Mouse (Mus musculus): ENCODE data around the gene Mrps22. TPM values are rescaled to one million over a fixed set of nuclear protein-coding genes. Genes with fewer than 3 reads are reported as not detected.

Mrps22 gene
- 51.3 and 52.5 TPM in 2 replicates for polyA plus RNA-seq (2015; fragmentation: Nextera tagmentation; extraction: Ambion mirVana)

DNA sequence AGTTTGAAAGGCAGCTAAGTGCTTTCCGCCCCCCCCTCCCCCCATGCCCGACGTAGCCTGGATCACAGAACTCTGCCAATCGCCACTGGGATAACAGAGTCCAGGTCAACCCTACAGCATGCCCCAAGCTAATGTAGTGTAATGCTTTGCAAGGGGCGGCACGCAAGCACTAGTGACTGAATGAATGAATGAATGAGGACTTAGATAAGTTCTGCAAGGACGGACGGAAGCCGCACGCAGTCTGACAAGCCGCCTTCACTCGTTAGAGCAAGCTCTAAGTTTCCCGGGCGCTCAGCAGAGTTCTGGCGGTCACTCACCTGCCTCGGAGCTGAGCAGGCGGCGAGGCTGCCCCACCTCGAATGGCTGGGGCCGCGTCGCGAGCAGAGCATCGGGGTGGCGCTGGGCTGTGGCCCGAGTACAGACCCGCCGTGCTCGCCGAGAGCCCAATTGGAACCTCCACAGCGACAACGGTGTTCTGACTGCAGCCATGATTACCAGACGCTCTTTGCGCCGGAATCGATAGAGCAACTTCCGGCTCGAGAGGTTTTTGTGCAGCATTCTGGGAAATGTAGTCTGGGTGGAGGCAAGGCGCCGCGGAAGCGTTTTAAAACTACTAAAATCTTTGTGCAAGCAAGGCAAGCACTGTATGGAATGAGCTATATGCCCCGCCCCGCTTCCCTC is at the start of gene Mrps22:
Gene Mrps22 (minus strand): TSS at position 505 of the 681 bp plus-strand sequence.
- H3K4me1 ChIP-seq: peaks cover 13% of the 10 kb centered on the region
- WGBS: under 1% methylated on average over 44 of the region's 44 CpGs
- H3K36me3 ChIP-seq: peaks cover 23% of the 10 kb centered on the region
- peak within 1 kb of the TSS; percentile 79 for H3K9ac ChIP-seq
- no peaks in the 10 kb centered on the region for H3K27me3 ChIP-seq
- H3K27ac ChIP-seq: peak within 1 kb of the TSS; percentile 61; the same call in 1 of the 2 replicates
- H3K4me2 ChIP-seq: peak within 1 kb of the TSS; percentile 85
- H3K4me3 ChIP-seq: peak within 1 kb of the TSS; percentile 77
- H3K9me3 ChIP-seq: no peaks in the 10 kb centered on the region
- ATAC-seq (ENCODE audit: insufficient number of reproducible peaks, low FRiP score, low TSS enrichment, low read depth): peak; percentile 86

DNA sequence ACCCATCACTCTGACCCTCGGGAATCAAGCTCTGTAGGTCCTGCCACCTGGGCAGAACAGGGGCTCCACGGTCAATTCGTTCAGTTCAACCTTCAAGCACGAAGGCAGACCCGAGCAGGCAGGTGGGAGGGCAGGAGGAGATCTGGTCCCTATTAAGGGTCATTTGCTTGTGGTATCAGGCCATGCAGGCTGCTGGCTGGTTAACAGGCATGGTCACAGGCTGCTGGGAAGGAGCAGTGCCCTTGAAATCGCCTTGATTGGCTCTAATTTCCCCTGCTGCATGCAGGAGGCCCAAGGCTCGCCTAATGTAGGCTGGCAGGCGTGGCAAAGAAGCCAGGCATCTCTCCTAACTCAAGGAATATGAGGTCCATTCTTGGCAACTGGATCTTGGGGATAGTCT is 49.1 kb upstream of the Mrps22 start:
- H3K27me3 ChIP-seq: no peaks in the 10 kb centered on the region
- ATAC-seq (ENCODE audit: insufficient number of reproducible peaks, low FRiP score, low TSS enrichment, low read depth): 0 out of 2 replicates have a peak, but pooled peaks have one; percentile 21
- H3K9ac ChIP-seq: no peak overlapping the region
- H3K4me3 ChIP-seq: no peak overlapping the region
- H3K36me3 ChIP-seq: no peaks in the 10 kb centered on the region
- no peak overlapping the region for H3K27ac ChIP-seq
- H3K4me1 ChIP-seq: no peaks in the 10 kb centered on the region
- WGBS: 46% methylated on average over 8 of the region's 8 CpGs
- no peaks in the 10 kb centered on the region for H3K9me3 ChIP-seq
- H3K4me2 ChIP-seq: no peak overlapping the region

DNA sequence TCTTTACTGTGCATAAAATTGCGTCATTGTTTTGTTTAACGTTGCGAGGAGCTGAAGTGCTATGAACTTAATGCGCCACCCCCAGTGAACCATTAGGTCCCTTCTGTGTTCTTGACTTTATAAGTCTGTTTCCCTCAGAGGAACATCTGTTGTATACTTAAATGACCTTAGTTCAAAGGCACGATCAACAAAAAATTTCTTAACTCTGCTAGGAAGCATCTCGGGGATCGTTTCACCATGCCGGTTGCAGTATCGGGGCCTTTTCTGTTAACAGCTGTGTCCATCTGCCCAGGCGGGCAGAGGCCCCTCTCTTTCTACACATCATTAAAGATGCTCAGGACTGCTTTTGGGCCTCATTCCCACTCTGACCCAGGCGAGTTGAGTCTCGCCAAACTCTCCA is 46.0 kb upstream of the Mrps22 start:
- 0 out of 2 replicates have a peak, but pooled peaks cover 7% of the 10 kb centered on the region for H3K27me3 ChIP-seq
- H3K27ac ChIP-seq: no peak overlapping the region
- no peak overlapping the region for H3K4me3 ChIP-seq
- no peaks in the 10 kb centered on the region for H3K36me3 ChIP-seq
- no peak for ATAC-seq (ENCODE audit: insufficient number of reproducible peaks, low FRiP score, low TSS enrichment, low read depth)
- no peak overlapping the region for H3K9ac ChIP-seq
- WGBS: 37% methylated on average over 12 of the region's 12 CpGs
- H3K4me2 ChIP-seq: no peak overlapping the region
- H3K9me3 ChIP-seq: no peaks in the 10 kb centered on the region
- no peaks in the 10 kb centered on the region for H3K4me1 ChIP-seq

- 0 out of 2 replicates have a peak, but pooled peaks cover 7% of the 10 kb centered on the region for H3K27me3 ChIP-seq
- H3K4me2 ChIP-seq: no peak overlapping the region
- no peak; the same call in 1 of the 2 replicates for ATAC-seq (ENCODE audit: insufficient number of reproducible peaks, low FRiP score, low TSS enrichment, low read depth)
- no peak overlapping the region for H3K27ac ChIP-seq
- WGBS: 14% methylated on average over 4 of the region's 4 CpGs
- H3K36me3 ChIP-seq: no peaks in the 10 kb centered on the region
- no peaks in the 10 kb centered on the region for H3K9me3 ChIP-seq
- no peak overlapping the region for H3K9ac ChIP-seq
- H3K4me1 ChIP-seq: no peaks in the 10 kb centered on the region
- H3K4me3 ChIP-seq: no peak overlapping the region
Measured at GRCm38 (mm10) chr9:98645750-98646149, 44.3 kb upstream of the Mrps22 start.

GRCm38 (mm10) chr9:98642126-98642525 is 40.7 kb upstream of the Mrps22 start:
- WGBS: 67% methylated on average over 6 of the region's 6 CpGs
- ATAC-seq (ENCODE audit: insufficient number of reproducible peaks, low FRiP score, low TSS enrichment, low read depth): no peak

GRCm38 (mm10) chr9:98633287-98634162 is 32.1 kb upstream of the Mrps22 start:
- Histone ChIP-seq H3K4me2 (no peak overlapping the region), H3K4me1 (no peaks in the 10 kb centered on the region), H3K9ac (no peak overlapping the region), H3K36me3 (no peaks in the 10 kb centered on the region), H3K27me3 (no peaks in the 10 kb centered on the region; the same call in 1 of the 2 replicates), H3K9me3 (no peaks in the 10 kb centered on the region), H3K27ac (no peak overlapping the region), H3K4me3 (no peak overlapping the region)
- no peak for ATAC-seq (ENCODE audit: insufficient number of reproducible peaks, low FRiP score, low TSS enrichment, low read depth)
- 70% methylated on average over 13 of the region's 13 CpGs for WGBS

More at GRCm38 (mm10) chr9:98642126-98642525, 40.7 kb upstream of the Mrps22 start:
- Histone ChIP-seq H3K27ac (no peak overlapping the region), H3K9me3 (no peaks in the 10 kb centered on the region), H3K4me2 (no peak overlapping the region), H3K36me3 (no peaks in the 10 kb centered on the region), H3K4me1 (no peaks in the 10 kb centered on the region), H3K27me3 (0 out of 2 replicates have a peak, but pooled peaks cover 7% of the 10 kb centered on the region), H3K9ac (no peak overlapping the region), H3K4me3 (no peak overlapping the region)

DNA sequence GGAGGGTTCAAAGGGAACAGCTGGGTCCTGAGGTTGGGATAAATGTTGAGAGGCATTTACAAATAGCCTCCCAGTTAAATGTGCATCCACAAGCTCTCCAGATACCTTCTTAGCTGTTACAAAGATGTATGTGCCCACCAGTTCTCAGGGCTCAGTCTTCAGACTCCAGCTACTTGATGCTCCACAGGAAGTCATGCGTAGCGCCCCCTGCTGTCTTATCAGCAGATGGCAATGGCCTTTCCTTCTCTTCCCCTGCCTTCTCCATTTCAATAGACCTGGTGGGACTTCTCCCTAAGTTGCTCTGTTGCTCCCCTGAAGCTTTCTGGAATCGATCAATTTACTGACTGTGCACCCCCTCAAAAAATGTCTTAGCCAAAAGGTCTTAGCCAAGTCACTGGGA is 27.0 kb upstream of the Mrps22 start:
- no peak for ATAC-seq (ENCODE audit: insufficient number of reproducible peaks, low FRiP score, low TSS enrichment, low read depth)
- H3K4me1 ChIP-seq: no peaks in the 10 kb centered on the region
- H3K36me3 ChIP-seq: no peaks in the 10 kb centered on the region
- H3K27me3 ChIP-seq: peaks cover 11% of the 10 kb centered on the region
- H3K4me2 ChIP-seq: no peak overlapping the region
- no peak overlapping the region for H3K9ac ChIP-seq
- H3K4me3 ChIP-seq: no peak overlapping the region
- 51% methylated on average over 3 of the region's 3 CpGs for WGBS
- no peaks in the 10 kb centered on the region for H3K9me3 ChIP-seq
- H3K27ac ChIP-seq: no peak overlapping the region

GRCm38 (mm10) chr9:98604896-98605295 is 3.4 kb upstream of the Mrps22 start:
- H3K27ac ChIP-seq: no peak overlapping the region
- peaks cover 12% of the 10 kb centered on the region for H3K4me1 ChIP-seq
- H3K9ac ChIP-seq: no peak overlapping the region
- H3K27me3 ChIP-seq: no peaks in the 10 kb centered on the region
- no peaks in the 10 kb centered on the region for H3K9me3 ChIP-seq
- H3K4me2 ChIP-seq: no peak overlapping the region
- no peak overlapping the region for H3K4me3 ChIP-seq
- no peak for ATAC-seq (ENCODE audit: insufficient number of reproducible peaks, low FRiP score, low TSS enrichment, low read depth)
- WGBS: 63% methylated on average over 4 of the region's 4 CpGs
- no peaks in the 10 kb centered on the region for H3K36me3 ChIP-seq

GRCm38 (mm10) chr9:98601837-98602359 is 438 bp upstream of the Mrps22 start:
- no peak overlapping the region for H3K9ac ChIP-seq
- H3K4me1 ChIP-seq: peaks cover 13% of the 10 kb centered on the region
- peak overlapping the region; percentile 85 for H3K4me2 ChIP-seq
- H3K27ac ChIP-seq: no peak overlapping the region
- H3K27me3 ChIP-seq: no peaks in the 10 kb centered on the region
- H3K4me3 ChIP-seq: peak overlapping the region; percentile 77
- ATAC-seq (ENCODE audit: insufficient number of reproducible peaks, low FRiP score, low TSS enrichment, low read depth): 0 out of 2 replicates have a peak, but pooled peaks have one; percentile 11
- peaks cover 17% of the 10 kb centered on the region for H3K36me3 ChIP-seq
- H3K9me3 ChIP-seq: no peaks in the 10 kb centered on the region
- WGBS: 56% methylated on average over 11 of the region's 11 CpGs

- Histone ChIP-seq H3K4me2 (0 out of 2 replicates have a peak overlapping the region, but pooled peaks have one; percentile 85), H3K4me3 (0 out of 2 replicates have a peak overlapping the region, but pooled peaks have one; percentile 77), H3K9me3 (no peaks in the 10 kb centered on the region), H3K27ac (no peak overlapping the region), H3K4me1 (peaks cover 13% of the 10 kb centered on the region), H3K9ac (no peak overlapping the region), H3K27me3 (no peaks in the 10 kb centered on the region), H3K36me3 (peaks cover 33% of the 10 kb centered on the region)
- no peak for ATAC-seq (ENCODE audit: insufficient number of reproducible peaks, low FRiP score, low TSS enrichment, low read depth)
- WGBS: 77% methylated on average over 6 of the region's 6 CpGs
Measured at GRCm38 (mm10) chr9:98600094-98600493, 1.4 kb downstream of the Mrps22 start.

- H3K4me2 ChIP-seq: no peak overlapping the region
- H3K9me3 ChIP-seq: no peaks in the 10 kb centered on the region
- H3K4me1 ChIP-seq: no peaks in the 10 kb centered on the region
- H3K36me3 ChIP-seq: peaks cover 88% of the 10 kb centered on the region
- WGBS: 88% methylated on average over 4 of the region's 4 CpGs
- no peak overlapping the region for H3K27ac ChIP-seq
- H3K4me3 ChIP-seq: no peak overlapping the region
- no peak for ATAC-seq (ENCODE audit: insufficient number of reproducible peaks, low FRiP score, low TSS enrichment, low read depth)
- H3K9ac ChIP-seq: no peak overlapping the region
- H3K27me3 ChIP-seq: no peaks in the 10 kb centered on the region
Measured at GRCm38 (mm10) chr9:98583852-98584251, 17.6 kb downstream of the Mrps22 start.
